Mouse (Mus musculus) cerebellum, adult 2 months (tissue): ENCODE data around the gene Shisa5. TPM values are rescaled to one million over a fixed set of nuclear protein-coding genes. Genes with fewer than 3 reads are reported as not detected.

Experiments
- DNase-seq, 2 experiments: peaks; one replicate each; pipeline ENCODE4 v3.0.0; 2021
- H3K27ac ChIP-seq: fragments of 200-500 bp; 2 replicates; pipeline ENCODE4 v1.5.1; 2012; ENCODE audit warnings: low read length, control low read depth, inconsistent platforms; ENCODE audit not compliant: insufficient read depth
- H3K27me3 ChIP-seq: fragments of 200-500 bp; 2 replicates; pipeline ENCODE4 v1.6.1; 2012; ENCODE audit warnings: inconsistent platforms, mild to moderate bottlenecking, low read length, moderate library complexity; ENCODE audit not compliant: control insufficient read depth, insufficient read depth
- H3K4me1 ChIP-seq: fragments of 200-500 bp; 2 replicates; pipeline ENCODE4 v1.6.1; 2011; ENCODE audit warnings: low read length; ENCODE audit not compliant: control insufficient read depth, insufficient read depth
- H3K4me3 ChIP-seq: fragments of 200-500 bp; replicated peaks from 2 replicates; pipeline ENCODE3; 2011; ENCODE audit warnings: mild to moderate bottlenecking, low read depth, low read length, control low read depth; ENCODE audit not compliant: insufficient read depth
- CTCF ChIP-seq: fragments of 200-500 bp; IDR thresholded peaks from 2 replicates; pipeline ENCODE4 v1.5.1; 2011; ENCODE audit warnings: low read depth, mild to moderate bottlenecking, control low read depth, low read length, moderate library complexity, borderline replicate concordance; ENCODE audit not compliant: insufficient read depth
- POLR2A ChIP-seq: fragments of 200-500 bp; IDR thresholded peaks from 2 replicates; pipeline ENCODE4 v1.6.1; 2011; ENCODE audit warnings: low read length, control low read depth, borderline replicate concordance; ENCODE audit not compliant: insufficient read depth
- WGBS: fragments of 180-500 bp; shearing (Covaris S2); methylation state at CpG from one replicate; pipeline ENCODE4 v1.1.7; 2018; 5-methylcytosine and 5-hydroxymethylcytosine counted together
- polyA plus RNA-seq: library from polyadenylated mRNA; depleted of rRNA; stranded (reverse); fragments of >200 nt; gene quantifications from 2 replicates; pipeline ENCODE4 v1.2.3, GENCODE M21; 2012; rRNA removed

The Shisa5 gene
- polyA plus RNA-seq, 1 experiment = 79.8 TPM

DNA sequence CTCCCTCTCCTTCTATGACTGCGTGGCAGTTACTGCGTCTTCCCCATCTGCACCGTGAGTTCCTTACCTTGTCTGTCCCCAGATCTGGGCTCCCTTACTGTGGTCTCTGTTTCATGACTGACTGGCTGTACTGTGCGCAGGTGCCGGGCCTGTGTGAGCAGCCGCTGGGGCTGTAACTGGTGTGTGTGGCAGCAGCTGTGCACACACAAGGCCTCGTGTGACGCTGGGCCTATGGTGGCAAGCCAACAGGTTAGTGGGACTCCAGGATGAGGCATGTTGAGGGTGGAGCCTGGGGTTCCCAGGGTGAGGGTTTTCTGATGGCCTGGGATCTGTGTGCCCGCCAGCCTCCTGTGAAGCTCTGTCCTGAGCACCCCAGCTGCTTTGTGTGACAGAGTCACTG lies 65.7 kb downstream of the Shisa5 start:
- Histone ChIP-seq H3K27ac (no peak overlapping the region), H3K27me3 (no peaks in the 10 kb centered on the region), H3K4me1 (no peaks in the 10 kb centered on the region), H3K4me3 (no peak overlapping the region)
- WGBS = 86% methylated on average over 9 of the region's 9 CpGs
- DNase-seq = no peak
- TF ChIP-seq CTCF (no peak), POLR2A (no peak)

- DNase-seq = peak in 1 of 2 experiments; percentile 25
- no peaks in the 10 kb centered on the region for H3K27me3 ChIP-seq
- no peaks in the 10 kb centered on the region for H3K4me1 ChIP-seq
- 40% methylated on average over 12 of the region's 12 CpGs for WGBS
- no peak for TF ChIP-seq CTCF
- no peak for TF ChIP-seq POLR2A
- no peak overlapping the region for H3K4me3 ChIP-seq
- no peak overlapping the region for H3K27ac ChIP-seq
Observed at GRCm38 (mm10) chr9:109105011-109105410, 66.6 kb downstream of the Shisa5 start.

DNA sequence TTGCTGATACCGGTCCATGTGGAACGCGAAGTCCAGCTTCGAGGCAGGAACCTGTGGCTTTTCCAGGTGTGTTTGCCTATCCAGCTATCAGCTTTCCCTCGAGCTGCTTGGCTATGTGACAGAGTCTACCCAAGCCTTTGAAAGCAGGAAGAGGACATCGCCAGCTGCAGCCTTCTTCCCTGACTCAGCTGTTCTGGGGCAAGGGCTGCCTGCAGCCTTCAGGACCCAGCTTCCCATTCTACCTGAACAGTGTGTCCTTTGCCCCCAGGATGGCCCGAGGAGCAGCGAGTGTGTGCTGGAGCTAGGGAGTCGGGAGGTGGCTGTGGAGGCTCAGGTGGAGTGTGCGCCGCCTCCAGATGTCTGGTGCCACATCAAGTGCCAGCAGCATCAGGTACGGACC lies 67.3 kb downstream of the Shisa5 start:
- no peak for TF ChIP-seq POLR2A
- TF ChIP-seq CTCF = no peak
- H3K27me3 ChIP-seq = no peaks in the 10 kb centered on the region
- DNase-seq = no peak
- WGBS = 90% methylated on average over 12 of the region's 12 CpGs
- H3K4me1 ChIP-seq = no peaks in the 10 kb centered on the region
- no peak overlapping the region for H3K27ac ChIP-seq
- no peak overlapping the region for H3K4me3 ChIP-seq

GRCm38 (mm10) chr9:109107341-109107740 lies 69.0 kb downstream of the Shisa5 start:
- Histone ChIP-seq H3K27me3 (no peaks in the 10 kb centered on the region), H3K4me1 (no peaks in the 10 kb centered on the region), H3K27ac (no peak overlapping the region), H3K4me3 (no peak overlapping the region)
- 85% methylated on average over 5 of the region's 6 CpGs for WGBS
- no peak for DNase-seq
- TF ChIP-seq POLR2A = no peak
- TF ChIP-seq CTCF = no peak

Other genes starting within 250 kb of the Shisa5 start
- gene Nckipsd, start 230.2 kb upstream of the Shisa5 start, polyA plus RNA-seq = 73.9 and 76.9 TPM in 2 replicates
- 77.1 and 88.3 TPM in 2 replicates for gene Celsr3, start 212.2 kb upstream of the Shisa5 start, polyA plus RNA-seq
- 22.6 and 28.2 TPM in 2 replicates for gene Slc26a6, start 185.3 kb upstream of the Shisa5 start, polyA plus RNA-seq
- gene Tmem89, start 123.9 kb upstream of the Shisa5 start, polyA plus RNA-seq = 0.39 and 0.92 TPM in 2 replicates
- 672 and 690 TPM in 2 replicates for gene Uqcrc1, start 101.9 kb upstream of the Shisa5 start, polyA plus RNA-seq
- 11.3 and 14.1 TPM in 2 replicates for gene Col7a1, start 85.0 kb upstream of the Shisa5 start, polyA plus RNA-seq
- 0.47 and 0.48 TPM in 2 replicates for gene Ucn2, start 52.6 kb upstream of the Shisa5 start, polyA plus RNA-seq
- 17.5 and 20.1 TPM in 2 replicates for gene Pfkfb4, start 46.8 kb upstream of the Shisa5 start, polyA plus RNA-seq
- 39.9 and 40.4 TPM in 2 replicates for gene Trex1, start 21.2 kb downstream of the Shisa5 start, polyA plus RNA-seq
- 38.0 and 39.1 TPM in 2 replicates for gene Atrip, start 35.6 kb downstream of the Shisa5 start, polyA plus RNA-seq
- 6.6 and 7.7 TPM in 2 replicates for gene Ccdc51, start 43.9 kb downstream of the Shisa5 start, polyA plus RNA-seq
- 144 and 152 TPM in 2 replicates for gene Tma7, start 44.0 kb downstream of the Shisa5 start, polyA plus RNA-seq
- gene Plxnb1, start 56.8 kb downstream of the Shisa5 start, polyA plus RNA-seq = 26.4 and 26.6 TPM in 2 replicates
- not detected in 2 replicates for gene Fbxw21, start 123.5 kb downstream of the Shisa5 start, polyA plus RNA-seq
- not detected in 2 replicates for gene Fbxw13, start 157.4 kb downstream of the Shisa5 start, polyA plus RNA-seq
- gene Fbxw20, start 196.2 kb downstream of the Shisa5 start, polyA plus RNA-seq = not detected in 2 replicates
- gene Fbxw14, start 249.1 kb downstream of the Shisa5 start, polyA plus RNA-seq = not detected in 2 replicates